ENCODE assay signal across 35 mouse cellular contexts in genomic region chr3:152128631-152129030, GRCm38 (mm10). TPM values are rescaled to one million over a fixed set of nuclear protein-coding genes. Genes with fewer than 3 reads are reported as not detected.
"Had no signal": no experiment of that assay in that cellular context is flagged by ENCODE, and none has a peak within 500 bp of the region (broad histone marks: within the 10 kb centered on the region; RNA-seq: fewer than 3 reads in every experiment).

No protein-coding gene starts in this region.

- H3K27me3 ChIP-seq: heart, embryonic 12.5 days; heart, embryonic 13.5 days; heart, embryonic 15.5 days; hindbrain, embryonic 12.5 days; hindbrain, embryonic 13.5 days; hindbrain, embryonic 15.5 days; intestine, embryonic 15.5 days; kidney, embryonic 15.5 days had no signal

- H3K36me3 ChIP-seq: heart, embryonic 15.5 days; hindbrain, embryonic 10.5 days; hindbrain, embryonic 12.5 days; hindbrain, embryonic 13.5 days; hindbrain, embryonic 15.5 days; intestine, embryonic 15.5 days had no signal

- H3K4me2 ChIP-seq: heart, embryonic 11.5 days; heart, embryonic 12.5 days; heart, embryonic 13.5 days; heart, embryonic 15.5 days; hindbrain, embryonic 12.5 days; hindbrain, embryonic 13.5 days; hindbrain, embryonic 14.5 days; hindbrain, embryonic 15.5 days; intestine, embryonic 15.5 days; kidney, embryonic 15.5 days had no signal

- H3K9ac ChIP-seq: heart, embryonic 12.5 days; heart, embryonic 13.5 days; heart, embryonic 15.5 days; hindbrain, embryonic 12.5 days; hindbrain, embryonic 13.5 days; hindbrain, embryonic 14.5 days; hindbrain, embryonic 15.5 days; intestine, embryonic 15.5 days; kidney, embryonic 15.5 days had no signal

- H3K27ac ChIP-seq: heart, embryonic 13.5 days; heart, embryonic 15.5 days; hindbrain, embryonic 10.5 days; hindbrain, embryonic 12.5 days; hindbrain, embryonic 13.5 days; hindbrain, embryonic 14.5 days; hindbrain, embryonic 15.5 days; hindbrain, postnatal 0 days; intestine, embryonic 15.5 days; kidney, embryonic 15.5 days; kidney, postnatal 0 days; layer of hippocampus, adult 2 months; left cerebral cortex, adult 2 months had no signal

- H3K9me3 ChIP-seq: heart, embryonic 12.5 days; heart, embryonic 13.5 days; heart, embryonic 15.5 days; hindbrain, embryonic 10.5 days; hindbrain, embryonic 12.5 days; hindbrain, embryonic 13.5 days; hindbrain, embryonic 15.5 days; intestine, embryonic 15.5 days; kidney, embryonic 15.5 days had no signal

- H3K4me3 ChIP-seq: heart, embryonic 12.5 days; heart, embryonic 13.5 days; heart, embryonic 15.5 days; hindbrain, embryonic 10.5 days; hindbrain, embryonic 12.5 days; hindbrain, embryonic 13.5 days; hindbrain, embryonic 15.5 days; intestine, embryonic 15.5 days; kidney, embryonic 15.5 days; layer of hippocampus, adult 2 months; left cerebral cortex, adult 2 months had no signal

- ATAC-seq: hindbrain, embryonic 16.5 days; hindbrain, postnatal 0 days; inflammation-experienced regulatory T-cells, adult 6 months; intestine, embryonic 15.5 days; intestine, embryonic 16.5 days; intestine, postnatal 0 days had no signal

- DNase-seq: heart, postnatal 10 days; heart, postnatal 36 days; heart, postnatal 4 days; kidney, adult 11 months; kidney, adult 18-20 months; kidney, adult 2 months; kidney, adult 8-10 months; kidney, adult 9 months; kidney, postnatal 10 days; kidney, postnatal 14 days; kidney, postnatal 25 days; kidney, postnatal 36 days; kidney, postnatal 4 days; layer of hippocampus, adult 9-11 months; layer of hippocampus, postnatal 36 days had no signal

- H3K4me1 ChIP-seq: hindbrain, embryonic 10.5 days; hindbrain, embryonic 12.5 days; hindbrain, embryonic 13.5 days; hindbrain, embryonic 15.5 days; intestine, embryonic 15.5 days; kidney, embryonic 15.5 days had no signal

RNA-seq across cellular contexts. Expression of gene Gipc2, which starts 37.4 kb away (rescaled TPM):
- total RNA-seq: hematopoietic stem cell, adult 5-6 weeks had no signal
- polyA plus RNA-seq: inflammation-experienced regulatory T-cells, adult 6 months had no signal
